Mouse (Mus musculus) lung, postnatal 36 days (tissue): ENCODE data around the gene Nit1.
A peak's percentile ranks its signal among the peaks of the same experiment; 100 is the strongest.

Source experiments
- DNase-seq: peaks from one replicate; pipeline ENCODE4 v3.0.0; 2022; ENCODE audit warnings: mixed read lengths

Gene Nit1

DNA sequence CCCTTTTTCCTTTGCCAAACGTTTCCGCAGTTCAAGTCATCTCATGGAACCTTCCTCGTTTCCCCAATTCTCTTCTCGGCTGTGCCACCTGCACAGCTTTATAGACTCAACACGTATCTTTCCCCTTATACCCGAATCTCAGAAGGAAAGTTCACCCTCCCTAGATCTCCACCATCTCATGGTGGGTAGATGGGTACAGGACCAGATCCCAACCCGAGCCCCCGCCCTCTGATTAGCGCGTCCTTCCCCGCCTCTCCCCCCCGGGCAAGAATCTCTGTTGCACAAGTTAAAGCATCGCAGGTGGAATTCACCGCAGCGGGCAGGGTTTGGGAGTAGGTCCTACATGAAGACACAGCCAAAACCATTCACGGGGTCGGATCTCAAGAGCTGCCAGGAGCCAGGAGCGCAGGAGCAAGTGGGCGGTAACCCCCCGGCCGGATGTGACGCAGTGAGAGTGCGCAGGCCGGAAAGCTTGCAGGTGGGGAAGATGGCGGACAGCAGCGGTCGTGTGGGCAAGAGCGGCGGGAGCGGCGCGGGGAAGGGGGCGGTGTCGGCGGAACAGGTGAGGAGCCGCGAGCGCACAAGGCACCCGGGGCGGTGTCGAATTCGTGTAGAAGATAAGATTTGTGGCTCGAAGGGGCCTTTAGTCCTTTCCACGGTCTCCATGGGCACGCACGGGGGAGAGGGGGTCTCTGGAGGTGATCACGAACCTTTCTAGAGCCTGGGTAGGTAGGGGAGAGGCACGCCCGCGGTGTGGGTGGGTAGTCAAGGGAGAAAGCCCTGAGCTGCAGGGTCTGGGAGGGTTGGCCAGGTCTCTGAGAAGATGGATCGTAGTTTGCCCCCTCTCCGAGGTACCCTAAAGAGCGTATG, at the start of gene Nit1, which contains the start of gene Pfdn2:
Gene Nit1 (minus strand): TSS at position 422 of the 870 bp plus-strand sequence.
Gene Pfdn2 (plus strand): TSS at position 446 of the 870 bp plus-strand sequence.
- DNase-seq, result peak; percentile 94

DNA sequence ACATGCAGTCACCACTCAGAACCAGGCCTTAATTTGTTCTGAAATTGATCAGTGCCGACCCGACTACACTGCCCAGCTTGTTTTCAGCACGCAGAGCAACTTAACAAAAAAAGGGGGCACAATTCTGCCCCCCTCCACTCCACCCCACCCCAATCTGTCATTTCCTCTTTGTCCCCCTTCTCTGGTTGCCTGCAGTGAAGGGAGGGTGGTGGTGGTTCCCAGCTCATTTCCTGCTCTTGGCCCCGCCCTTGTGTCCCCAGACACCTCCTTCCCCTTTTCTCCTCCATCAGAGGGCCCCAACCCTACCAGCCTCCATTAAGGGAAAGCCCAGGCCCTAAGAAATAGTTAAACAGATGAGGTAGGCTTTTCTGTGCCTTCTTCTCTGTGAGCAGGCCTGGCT, 44.7 kb upstream of the Nit1 start:
- peak; percentile 77 for DNase-seq

DNA sequence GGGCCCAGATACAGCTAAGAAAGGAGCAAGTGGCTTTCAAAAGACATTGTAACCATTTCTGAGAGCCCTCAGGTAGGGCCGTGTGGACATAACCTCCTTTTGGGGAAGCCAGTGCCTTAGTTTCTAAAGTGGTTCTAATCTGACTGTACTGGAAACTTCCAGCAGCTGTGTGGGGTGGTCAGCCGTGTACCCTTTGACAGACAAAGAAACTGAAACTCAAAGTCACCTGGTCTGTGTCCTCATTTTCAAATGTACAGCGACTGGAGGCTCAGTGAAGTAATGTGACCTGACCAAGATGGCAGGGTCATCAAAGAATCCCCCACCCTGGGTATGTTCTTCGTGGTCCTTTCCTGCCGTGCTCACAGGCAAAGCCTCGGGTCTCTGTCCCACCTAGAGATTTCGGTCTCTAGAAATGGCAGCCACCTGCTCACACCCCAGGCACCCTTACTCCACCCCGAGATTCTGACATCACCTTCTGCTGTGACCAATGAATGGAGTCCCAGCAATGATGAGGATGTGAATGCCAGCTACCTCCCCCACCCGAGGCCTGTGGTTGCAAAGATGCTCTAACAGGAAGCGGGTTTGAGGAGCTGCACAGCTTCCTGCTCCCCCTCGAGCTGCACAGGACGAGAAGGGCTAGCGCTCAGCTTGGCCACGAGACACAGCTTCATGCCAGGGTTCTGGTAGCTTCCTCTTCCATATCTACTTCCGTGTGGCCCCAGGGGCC, 43.1 kb upstream of the Nit1 start, which contains the start of gene Arhgap30:
Gene Arhgap30 (plus strand): TSS at position 579 of the 727 bp plus-strand sequence.
- DNase-seq, result peak; percentile 88

DNA sequence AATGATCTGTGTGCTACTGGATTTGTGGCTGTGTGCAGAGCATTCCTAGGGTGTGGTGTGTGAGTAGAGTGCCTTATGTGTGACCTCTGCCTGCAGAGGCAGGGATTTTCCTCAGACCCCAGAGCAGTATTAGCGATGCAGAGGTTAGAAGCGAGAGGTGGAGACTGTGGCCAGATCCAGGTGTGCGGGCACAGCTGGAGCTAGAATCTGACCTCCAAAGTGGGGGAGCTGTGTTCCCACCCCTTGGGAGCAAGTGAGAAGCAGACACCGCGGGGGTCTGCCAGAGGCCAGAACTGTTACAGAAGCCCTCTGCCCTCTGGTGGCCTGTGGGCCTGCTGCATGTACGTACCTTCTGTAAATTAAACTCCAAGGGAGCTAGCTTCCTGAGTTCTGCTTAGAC, 41.7 kb upstream of the Nit1 start:
- DNase-seq, result peak; percentile 34

DNA sequence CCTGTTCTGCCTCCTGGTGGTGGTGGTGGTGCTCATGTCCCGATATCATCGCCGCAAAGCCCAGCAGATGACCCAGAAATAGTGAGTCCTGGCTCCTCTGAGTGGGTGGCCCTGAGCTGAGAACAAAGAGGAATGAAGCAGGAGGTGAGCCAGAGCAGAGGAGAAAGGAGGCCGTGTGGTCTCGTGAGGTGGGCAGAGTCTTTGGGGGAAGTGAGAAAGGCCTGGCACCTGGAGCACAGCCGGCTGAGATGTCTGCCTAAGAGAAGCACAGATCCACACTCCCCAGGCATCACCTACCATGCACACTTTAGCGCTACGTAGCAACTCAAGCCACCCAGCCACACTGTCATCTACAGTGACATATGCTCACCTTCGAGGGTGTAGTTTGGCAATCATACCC, 39.7 kb upstream of the Nit1 start:
- no peak for DNase-seq

DNA sequence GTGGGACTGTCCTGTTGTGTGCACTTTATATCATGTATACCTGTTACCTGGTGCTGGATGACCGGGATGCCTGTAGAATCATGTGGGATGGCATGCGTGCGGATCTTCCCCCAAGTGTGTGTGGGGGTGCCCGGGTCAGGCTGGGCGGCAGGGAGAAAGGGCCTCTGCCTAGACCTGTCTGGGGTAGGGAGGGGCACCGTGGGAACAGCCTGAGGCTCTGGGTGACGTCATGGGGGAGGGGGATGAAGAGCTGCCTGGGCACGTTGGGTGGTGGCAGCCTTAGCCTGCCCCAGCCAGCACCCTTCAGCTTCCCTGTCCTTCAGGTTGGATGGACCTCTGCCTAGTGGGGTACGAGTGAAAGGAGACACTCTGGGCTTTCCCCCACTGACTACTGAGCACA, 38.9 kb upstream of the Nit1 start:
- no peak for DNase-seq

DNA sequence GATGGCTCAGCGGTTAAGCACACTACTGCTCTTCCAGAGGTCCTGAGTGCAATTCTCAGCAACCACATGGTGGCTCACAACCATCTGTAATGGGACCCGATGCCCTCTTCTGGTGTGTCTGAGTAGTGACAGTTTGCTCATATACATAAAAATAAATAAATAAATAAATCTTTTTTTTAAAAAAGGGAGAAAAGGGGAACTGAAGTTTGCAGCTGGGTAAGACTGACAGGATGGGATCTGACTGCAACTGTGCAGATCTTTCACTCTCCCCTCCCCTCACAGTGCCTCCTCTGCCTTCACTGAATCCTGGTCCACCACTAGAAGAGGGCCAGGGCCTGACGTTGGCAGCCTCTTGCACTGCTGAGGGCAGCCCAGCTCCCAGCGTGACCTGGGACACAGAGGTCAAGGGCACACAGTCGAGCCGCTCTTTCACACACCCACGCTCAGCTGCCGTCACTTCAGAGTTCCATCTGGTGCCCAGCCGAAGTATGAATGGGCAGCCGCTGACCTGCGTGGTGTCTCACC, 36.7 kb upstream of the Nit1 start:
- no peak for DNase-seq

DNA sequence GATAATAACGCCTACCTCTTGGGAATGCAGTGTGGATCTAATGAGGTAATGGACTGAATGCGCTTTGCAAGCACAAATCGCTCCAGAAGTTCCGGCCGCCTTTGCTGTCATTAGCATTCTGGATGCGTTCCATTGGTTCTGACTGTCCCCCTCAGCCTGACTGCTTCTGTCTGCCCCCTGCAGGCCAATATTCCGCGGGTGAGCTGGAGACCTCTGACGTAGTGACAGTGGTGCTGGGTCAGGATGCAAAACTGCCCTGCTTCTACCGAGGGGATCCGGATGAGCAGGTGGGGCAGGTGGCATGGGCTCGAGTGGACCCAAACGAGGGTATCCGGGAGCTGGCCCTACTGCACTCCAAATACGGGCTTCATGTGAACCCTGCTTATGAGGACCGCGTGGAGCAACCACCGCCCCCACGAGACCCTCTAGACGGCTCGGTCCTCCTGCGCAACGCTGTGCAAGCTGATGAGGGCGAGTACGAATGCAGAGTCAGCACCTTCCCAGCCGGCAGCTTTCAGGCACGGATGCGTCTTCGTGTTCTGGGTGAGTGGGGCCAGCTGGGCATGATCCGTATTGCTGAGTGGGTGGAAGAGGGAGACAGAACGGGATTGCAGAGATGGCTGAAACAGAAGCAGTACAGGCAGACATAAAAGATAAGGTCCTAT, 34.6 kb upstream of the Nit1 start:
- peak; percentile 91 for DNase-seq

DNA sequence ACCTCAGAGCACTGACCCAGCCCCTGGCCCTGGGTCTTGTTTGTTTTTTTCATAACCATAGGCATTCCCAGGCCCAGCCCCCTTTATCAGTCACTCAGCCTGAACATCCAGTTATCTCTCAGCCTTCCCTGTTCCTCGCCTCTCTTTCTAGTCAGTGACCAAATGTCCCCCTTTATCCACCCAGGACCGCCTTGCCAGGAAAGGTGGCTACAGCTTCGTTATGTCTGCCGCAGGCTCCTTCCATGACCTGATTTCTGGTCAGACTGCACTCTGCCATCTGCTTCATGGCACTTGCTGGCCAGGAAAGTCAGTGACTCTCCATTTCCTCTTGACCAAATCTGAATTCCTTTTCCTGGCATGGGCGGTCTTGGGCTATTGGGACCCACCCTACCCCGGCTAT, 32.9 kb upstream of the Nit1 start:
- DNase-seq, result no peak

DNA sequence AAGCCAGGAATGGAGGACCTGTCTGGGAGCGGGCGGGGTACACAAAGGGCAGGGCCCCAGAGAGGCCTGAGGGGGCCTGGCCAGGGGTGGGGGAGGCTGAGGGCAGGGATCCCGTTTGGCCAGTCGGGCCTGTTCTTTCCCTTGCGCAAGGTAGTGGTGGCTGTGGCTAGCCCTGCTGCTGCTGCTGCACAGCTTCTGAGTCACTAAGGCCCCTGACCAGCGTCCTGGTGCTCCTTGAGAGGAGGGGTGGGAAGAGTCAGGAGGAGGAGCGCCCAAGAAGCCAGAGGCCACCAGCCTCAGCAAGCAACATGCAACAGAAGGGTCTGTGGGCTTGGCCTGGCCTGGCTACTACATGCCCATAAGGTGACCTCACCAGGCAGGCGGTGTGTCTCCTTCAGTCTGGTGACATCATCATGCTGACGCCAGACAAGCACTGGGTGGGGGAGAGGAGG, 30.2 kb upstream of the Nit1 start:
- DNase-seq, result peak; percentile 88

DNA sequence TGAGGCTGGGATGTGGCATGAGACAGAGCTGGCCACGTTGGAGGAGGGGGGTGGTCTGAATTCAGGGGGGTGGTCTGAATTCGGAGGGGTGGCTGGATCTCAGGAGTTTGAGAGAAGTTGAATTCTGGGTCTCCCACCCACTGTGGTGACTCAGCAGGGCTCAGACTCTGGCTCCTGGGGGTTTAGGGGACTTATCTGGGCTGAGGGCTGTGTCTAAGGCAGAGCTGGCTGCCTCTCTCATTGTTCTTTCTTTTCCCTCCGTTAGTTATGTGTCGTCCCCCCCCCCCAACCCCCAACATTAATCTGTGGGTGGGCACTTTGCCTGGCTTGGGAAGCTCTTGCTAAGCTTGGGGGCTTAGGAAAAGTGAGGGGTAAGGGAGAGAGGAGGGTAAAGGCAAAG, 28.5 kb upstream of the Nit1 start:
- DNase-seq, result no peak

DNA sequence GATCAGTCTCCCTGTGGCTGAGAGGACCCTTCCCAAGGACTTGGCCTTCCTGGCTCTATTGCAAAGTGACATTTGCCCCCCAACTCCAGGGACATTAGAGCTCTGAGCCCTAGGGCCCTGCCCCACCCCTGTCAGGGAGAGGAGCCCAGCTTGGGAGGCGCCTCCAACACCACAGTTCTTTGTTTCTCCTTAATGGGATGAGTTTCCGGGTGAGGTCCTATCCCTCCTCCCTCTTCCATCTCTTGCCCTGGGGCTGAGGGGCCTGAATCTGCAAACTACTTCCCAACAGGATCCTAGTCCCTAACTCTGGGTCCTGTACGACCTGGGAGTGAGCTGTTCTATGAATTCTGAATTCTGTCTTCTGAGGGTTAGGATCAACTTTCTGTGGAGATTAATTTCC, 27.4 kb upstream of the Nit1 start:
- no peak for DNase-seq

DNA sequence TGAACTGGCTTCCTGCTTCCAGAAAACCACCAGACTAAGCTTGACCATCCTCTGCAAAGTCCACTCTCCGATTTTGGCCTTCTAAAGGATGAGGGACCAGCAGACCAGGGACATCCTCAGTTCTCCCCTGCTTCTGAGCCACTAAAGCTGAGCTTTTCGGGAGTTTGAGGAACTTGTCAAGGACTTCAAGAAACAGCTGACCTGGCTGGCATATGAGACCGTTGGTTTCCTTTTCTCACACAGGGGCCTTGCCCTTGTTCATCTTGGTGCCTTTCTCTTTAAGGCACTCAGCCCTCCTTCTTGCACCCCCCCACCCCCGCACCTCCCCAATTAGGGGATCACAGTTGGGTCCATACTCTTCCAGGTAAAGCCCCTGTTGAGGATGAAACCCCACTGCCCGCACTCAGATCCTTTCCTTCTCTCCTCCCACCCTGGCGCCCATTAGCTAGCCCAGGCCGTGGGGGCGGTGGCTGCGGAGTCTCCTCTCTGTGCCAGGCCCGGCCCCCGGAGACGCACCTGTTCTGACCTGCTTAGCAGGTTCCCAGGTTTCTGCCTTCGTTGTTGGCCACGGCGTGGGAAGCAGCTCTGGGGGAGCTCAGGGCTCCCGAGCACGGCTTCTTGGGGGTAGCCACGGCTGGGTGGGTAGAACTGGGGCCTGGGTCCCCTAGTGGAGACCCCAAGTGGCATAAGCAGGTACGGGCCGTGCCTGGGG, 24.6 kb upstream of the Nit1 start, which contains the start of gene Nectin4:
Gene Nectin4 (plus strand): TSS at position 255 of the 712 bp plus-strand sequence.
- DNase-seq, result peak; percentile 82

DNA sequence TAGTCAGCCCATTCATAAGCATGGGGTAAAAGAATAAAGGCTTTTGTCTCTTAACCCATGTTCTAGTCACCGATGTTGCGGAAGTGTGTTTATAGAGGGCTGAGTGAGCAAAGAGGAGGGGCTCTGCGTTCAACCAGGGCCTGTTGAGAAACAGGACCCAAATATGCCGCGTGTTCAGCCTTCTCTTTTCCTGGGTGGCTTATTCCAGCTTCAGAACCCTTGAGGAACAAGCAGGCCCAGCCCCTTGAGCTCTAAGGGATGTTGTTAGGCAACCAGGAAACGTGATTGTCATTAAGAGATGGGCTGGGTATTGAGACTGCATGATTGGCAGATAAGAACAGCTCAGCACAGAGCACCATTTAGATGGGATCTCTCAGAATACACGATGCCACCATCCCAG, 20.5 kb upstream of the Nit1 start:
- peak; percentile 58 for DNase-seq

DNA sequence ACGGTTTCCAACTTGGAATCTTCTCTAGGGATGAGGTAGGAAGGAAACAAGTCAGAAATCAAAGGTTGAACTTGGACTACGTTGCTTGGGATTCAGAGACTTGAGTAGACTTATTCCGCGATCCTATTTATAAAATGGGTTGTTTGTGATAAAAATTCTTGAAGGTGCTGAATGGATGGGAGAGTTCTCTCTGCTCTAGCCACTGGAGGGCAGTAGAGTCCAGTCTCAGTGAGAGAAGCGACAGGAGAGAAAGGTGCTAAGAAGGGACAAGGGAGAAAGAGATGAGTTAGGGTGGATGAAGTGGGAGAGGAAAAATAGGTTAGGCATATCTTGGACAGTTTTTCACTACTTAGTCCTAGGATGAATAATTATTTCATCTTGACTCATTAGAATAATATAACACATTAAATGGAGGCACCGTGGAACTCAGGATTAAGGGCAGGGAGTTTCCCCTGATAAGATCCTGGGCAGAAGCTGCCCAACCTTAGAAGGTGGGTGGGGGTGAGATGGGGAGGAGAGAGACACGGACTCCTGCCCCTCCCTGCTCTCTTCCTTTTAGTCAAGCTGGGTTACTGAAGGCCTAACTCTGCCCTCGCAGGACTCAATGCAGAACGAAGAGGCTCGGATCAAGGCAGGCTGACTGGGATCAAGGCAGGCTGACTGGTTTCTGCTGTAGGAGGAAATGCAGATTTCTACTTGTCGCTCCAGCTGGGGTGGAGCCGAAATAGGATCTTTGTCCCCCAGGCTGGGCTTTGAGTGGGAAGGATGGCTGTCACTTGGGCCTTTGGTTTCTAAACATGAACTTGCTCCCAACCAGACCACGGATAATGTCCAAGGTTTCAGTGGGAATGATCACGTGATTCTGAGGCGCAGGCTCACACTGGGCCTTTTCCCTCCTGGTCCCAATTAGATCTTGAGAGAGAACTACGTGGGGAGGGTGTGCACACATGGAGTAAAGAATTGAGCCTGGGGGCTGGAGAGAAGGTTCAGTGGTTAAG, 16.0 kb upstream of the Nit1 start:
- peak; percentile 86 for DNase-seq

DNA sequence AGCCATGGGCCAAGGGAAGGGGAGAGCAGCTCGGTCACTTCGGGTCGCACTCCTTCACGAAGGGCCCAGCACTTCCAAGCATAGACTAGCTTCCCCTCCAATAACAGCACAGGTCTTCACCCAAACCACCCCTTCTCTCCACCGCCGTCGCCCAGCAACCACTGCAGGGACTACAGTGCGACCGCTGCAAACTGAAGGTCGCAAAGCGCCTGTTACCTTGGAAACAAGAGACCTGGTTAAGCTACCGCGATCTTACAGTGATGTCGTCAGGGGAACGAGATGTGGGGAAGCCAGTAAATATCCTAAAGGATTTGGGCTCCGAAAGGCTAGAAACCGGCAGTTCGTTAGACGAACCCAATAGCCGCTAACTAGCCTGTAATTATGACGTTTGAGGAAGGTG, 15.2 kb upstream of the Nit1 start, which contains the start of gene Klhdc9:
Gene Klhdc9 (minus strand): TSS at position 143 of the 400 bp plus-strand sequence.
- peak; percentile 88 for DNase-seq

DNA sequence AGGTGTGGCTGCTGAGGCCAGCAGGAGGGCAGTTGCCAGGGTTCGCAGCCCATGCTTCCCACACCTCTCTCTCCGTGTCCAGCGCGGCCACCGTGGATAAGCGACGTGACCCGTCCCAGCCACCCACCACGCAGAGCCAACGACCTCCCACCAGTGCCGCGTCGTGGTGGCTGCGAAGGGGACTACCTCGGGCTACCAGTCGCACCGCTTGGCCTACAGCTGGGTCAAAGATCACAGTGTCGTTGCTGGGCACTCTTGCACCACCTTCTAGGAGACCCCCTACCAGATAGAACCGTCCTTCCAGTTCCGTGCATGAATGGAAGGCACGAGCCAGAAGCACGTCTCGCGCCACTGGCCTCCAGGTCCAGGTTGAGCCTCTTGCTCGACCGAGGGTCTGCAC, 14.8 kb upstream of the Nit1 start:
- DNase-seq, result no peak

DNA sequence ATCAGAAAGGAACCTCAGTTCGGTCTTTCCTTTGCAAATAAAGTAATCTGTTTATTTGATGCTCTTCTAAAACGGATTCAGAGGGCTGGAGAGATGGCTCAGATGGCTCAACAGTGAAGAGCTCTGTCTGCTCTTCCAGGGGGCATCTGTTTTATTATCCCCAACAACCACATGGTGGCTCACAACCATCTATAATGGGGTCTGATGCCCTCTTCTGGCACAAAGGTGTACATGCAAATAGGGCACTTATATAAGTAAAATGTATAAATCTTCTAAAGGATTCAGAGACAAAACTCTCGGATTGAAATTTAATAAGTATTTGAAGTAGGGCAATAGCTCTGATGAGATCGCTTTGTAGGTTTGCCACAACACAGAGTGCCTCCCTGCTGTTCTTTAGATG, 13.0 kb upstream of the Nit1 start:
- DNase-seq, result peak; percentile 66

DNA sequence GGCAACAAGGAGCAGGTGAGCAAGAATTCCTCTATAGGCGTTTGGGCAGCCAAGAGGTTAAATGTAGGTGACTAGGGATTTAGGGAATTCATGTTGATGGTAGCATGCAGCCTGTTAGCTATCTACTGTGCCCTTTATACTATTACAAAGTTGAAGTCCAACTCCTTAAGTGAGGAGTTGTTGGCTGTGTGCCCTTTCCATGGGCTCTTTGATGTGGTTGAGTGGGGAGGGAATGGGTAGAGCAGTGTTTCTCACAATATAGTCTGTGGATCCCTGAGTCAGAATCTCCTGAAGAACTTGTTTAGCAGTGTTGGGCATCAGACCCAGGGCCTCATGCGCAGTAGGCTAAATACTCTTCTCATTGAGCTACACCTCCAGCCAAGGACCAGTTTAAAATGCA, 11.4 kb upstream of the Nit1 start:
- no peak for DNase-seq

DNA sequence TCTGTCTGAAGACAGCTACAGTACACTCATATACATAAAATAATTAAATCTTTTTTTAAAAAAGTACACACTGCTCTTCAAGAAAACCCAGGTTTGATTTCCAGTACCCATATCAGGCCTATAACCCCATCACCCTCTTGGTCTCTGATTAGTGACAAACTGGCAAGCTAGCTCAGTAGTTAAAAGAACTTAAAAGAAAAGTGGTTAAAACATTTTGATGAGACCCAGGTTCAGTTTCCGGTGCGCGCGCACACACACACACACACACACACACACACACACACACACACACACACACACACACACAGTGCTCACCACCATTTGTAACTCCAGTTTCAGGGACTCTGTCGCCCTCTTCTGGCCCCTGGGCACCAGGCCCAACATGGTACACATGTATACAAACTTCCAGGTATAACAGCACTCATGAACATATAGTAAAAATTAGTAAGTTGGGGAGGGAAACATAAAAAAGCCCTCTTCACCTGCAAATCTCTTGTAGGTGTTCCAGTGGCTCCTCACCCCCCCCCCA, 10.4 kb upstream of the Nit1 start:
- peak; percentile 60 for DNase-seq

DNA sequence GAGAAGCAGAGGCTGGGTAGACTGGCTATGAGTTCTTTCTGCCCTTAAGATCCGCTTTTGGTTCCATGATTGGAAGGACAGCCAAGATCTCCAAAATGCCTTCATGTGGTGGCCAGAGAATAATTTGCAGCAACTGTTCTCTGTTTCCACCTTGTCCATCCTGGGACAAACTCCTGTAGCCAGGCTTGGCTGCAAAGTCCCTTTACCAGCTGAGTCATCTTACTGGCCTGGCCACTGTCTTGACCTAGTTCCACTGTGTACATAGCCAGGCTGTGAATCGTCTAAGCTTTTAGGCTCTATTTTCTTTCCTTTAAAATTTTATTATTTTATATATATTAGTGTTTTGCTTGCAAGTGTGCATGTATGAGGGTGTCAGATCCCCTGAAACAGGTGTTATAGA, 3.8 kb upstream of the Nit1 start:
- no peak for DNase-seq
